Mouse (Mus musculus) kidney, postnatal 36 days (tissue): Measurements from ENCODE around the gene Slbp.

Experiments used
- DNase-seq, 2 experiments: peaks; one replicate each; pipeline ENCODE4 v3.0.0; 2021 to 2022; ENCODE audit warnings: mixed read lengths in 2 of 2

The Slbp gene

GRCm38 (mm10) chr5:33627968-33628367, 24.4 kb downstream of the Slbp start:
- peak; percentile 50 to 61 for DNase-seq

GRCm38 (mm10) chr5:33623766-33624165, 28.6 kb downstream of the Slbp start:
- DNase-seq = no peak

GRCm38 (mm10) chr5:33622671-33623070, 29.7 kb downstream of the Slbp start:
- DNase-seq = no peak

GRCm38 (mm10) chr5:33614391-33614790, 38.0 kb downstream of the Slbp start:
- no peak for DNase-seq

GRCm38 (mm10) chr5:33611795-33612194, 40.6 kb downstream of the Slbp start:
- no peak for DNase-seq

- DNase-seq = peak; percentile 31 to 36
Measured at GRCm38 (mm10) chr5:33609226-33609625, 43.1 kb downstream of the Slbp start.

GRCm38 (mm10) chr5:33607434-33607833, 44.9 kb downstream of the Slbp start:
- no peak for DNase-seq

GRCm38 (mm10) chr5:33606631-33607030, 45.7 kb downstream of the Slbp start:
- DNase-seq = no peak

- DNase-seq = peak; percentile 16 to 40
Measured at GRCm38 (mm10) chr5:33605314-33605713, 47.1 kb downstream of the Slbp start.

- peak in 1 of 2 experiments; percentile 22 for DNase-seq
Measured at GRCm38 (mm10) chr5:33593620-33594019, 58.8 kb downstream of the Slbp start.

GRCm38 (mm10) chr5:33589221-33589888, 63.0 kb downstream of the Slbp start:
- DNase-seq = peak; percentile 58 to 87

GRCm38 (mm10) chr5:33588066-33588465, 64.3 kb downstream of the Slbp start:
- DNase-seq = no peak

GRCm38 (mm10) chr5:33587498-33588058, 64.8 kb downstream of the Slbp start:
- no peak for DNase-seq
